Mouse (Mus musculus) adipocyte (in vitro differentiated cells): ENCODE data around the gene Aars2.

ENCODE experiments used
- DNase-seq: peaks from one replicate; pipeline ENCODE4 v3.0.0-alpha.2; 2016; ENCODE audit warnings: low spot score

Gene Aars2

DNA sequence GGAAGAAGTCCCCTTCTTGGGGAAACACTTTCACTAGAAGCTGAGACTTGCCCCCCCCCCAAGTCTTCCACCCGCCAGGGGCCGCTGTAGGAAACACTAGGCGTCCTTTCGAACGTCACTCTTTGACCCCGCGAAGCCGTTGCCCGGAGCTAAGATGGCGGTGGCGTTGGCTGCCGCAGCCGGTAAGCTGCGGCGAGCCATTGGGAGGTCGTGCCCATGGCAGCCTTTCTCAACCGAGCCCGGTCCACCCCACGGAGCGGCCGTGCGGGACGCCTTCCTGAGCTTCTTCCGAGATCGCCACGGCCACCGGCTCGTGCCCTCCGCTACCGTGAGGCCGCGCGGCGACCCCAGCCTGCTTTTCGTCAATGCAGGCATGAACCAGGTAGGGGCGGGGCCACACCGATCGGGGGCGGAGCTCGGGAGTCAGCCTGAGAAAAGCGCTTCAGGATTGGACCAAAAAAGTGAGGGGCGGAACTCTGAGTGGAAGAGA, at the start of gene Aars2:
Aars2 (plus strand) TSS at position 142 of the 490 bp plus-strand sequence.
- peak; percentile 94 for DNase-seq

DNA sequence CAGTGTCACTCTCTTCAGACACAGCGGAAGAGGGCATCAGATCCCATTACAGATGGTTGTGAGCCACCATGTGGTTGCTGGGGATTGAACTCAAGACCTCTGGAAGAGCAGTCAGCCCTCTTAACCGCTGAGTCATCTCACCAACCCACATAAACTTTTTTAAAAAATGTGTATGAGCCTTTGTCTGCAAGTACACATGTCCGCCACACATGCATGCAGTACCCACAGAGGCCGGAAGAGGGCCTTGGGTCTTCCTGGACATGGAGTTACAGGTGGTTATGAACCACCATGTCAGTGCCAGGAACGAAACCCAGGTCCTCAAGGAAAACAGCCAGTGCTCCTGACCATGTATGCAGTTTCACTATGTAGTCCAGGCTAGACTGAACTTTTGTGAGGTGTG, 49.2 kb upstream of the Aars2 start:
- DNase-seq, result no peak

DNA sequence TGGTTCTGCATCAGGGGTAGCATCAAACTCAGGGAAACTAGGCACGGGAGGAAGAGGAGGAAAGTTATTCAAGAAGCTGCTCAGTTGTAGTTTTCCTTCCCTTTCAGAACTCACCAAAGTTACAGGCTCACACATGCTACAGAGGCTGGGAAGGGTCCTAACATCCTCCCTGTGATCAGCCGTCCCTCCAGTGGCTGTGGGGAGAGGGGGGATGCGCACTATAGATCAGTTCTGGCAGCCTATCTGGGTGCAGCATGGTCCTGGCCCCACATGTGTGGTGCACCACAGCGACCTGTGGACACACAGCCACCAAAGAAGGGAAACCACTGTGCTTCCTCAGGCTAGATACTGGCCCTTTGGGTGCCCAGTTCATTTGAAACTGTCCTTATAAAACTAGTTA, 48.1 kb upstream of the Aars2 start:
- no peak for DNase-seq

DNA sequence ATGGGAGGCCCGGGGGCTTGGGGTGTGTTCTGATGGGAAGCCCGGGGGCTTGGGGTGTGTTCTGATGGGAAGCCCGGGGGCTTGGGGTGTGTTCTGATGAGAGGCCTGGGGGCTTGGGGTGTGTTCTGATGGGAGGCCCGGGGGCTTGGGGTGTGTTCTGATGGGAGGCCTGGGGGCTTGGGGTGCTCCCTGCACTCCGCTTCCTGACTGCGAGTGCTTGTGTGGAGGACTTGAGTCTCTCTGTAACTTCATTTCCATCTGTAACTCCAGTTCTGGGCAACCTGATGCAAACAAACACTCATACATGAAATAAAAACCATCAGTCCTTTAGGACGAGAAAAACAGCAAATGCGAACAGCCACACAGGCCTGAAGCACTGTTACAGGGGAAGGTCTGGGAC, 47.6 kb upstream of the Aars2 start:
- DNase-seq, result no peak

DNA sequence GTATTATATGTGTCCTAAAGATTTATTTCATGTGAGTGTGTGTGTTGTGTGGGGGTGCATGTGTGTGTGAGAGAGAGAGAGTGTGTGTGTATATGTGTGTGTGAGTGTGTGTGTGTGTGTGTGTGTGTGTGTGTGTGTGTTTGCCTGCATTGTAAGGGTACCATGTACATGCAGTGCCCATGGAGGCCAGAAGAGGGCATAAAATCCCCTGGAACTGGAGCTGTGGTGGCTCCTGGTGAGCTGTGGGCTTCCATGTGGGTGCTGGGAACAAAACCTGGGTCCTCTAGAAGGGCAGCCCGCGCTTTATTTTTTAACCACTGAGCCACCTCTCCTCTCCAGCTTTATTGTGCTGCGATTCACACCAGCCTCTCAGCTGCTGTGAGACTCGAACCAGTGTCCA, 44.1 kb upstream of the Aars2 start:
- DNase-seq, result no peak

DNA sequence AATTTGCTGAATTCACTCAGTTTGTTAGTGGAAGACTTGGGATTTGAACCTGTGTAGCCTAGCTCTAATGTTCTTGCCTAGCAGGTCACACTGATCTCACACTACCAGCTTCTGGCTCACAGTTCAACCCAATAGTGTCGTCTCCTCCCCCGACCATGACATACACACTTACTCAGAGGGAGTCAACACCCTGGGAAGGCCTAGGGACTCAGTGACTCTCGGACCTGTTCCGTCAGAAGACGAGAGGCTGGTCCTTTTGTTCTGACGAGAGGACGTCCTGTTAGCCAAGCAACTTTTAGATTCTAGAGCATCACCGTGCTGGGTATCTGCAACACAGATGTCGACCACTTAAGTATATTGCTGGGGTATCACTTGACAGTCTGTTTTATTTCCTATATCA, 42.4 kb upstream of the Aars2 start:
- no peak for DNase-seq

DNA sequence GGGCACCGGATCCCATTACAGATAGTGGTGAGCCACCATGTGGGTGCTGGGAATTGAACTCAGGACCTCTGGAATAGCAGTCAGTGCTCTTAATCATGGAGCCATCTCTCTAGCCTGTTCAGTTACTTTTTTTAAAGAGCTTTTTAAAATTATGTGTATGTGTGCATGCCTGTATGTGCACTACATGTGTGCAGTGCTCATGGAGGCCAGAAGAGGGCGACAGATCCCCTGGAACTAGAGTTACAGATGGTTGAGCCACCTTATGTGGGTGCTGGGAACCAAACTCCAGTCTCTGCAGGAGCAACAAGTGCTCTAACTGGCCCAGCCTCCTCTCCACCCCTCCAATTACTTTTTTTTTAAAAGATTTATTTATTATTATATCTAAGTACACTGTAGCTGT, 39.9 kb upstream of the Aars2 start:
- no peak for DNase-seq

DNA sequence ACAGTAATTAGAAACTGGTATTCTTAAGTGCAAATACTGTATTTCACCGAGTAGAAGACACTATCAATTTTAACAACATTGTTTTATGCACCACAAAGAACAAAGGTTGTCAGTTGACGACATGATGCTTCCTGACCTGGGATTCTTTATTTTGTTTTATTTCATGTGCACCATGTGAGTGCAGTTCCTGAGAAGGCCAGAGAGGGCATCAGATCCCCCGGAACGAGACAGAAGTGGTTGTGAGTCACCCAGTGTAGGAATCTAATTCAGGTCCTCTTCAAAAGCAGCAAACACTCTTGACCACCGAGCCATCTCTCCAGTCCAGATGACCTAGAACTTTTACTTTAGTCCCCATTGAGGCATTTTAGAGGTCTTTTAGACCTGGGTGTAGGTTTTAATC, 38.3 kb upstream of the Aars2 start:
- no peak for DNase-seq

DNA sequence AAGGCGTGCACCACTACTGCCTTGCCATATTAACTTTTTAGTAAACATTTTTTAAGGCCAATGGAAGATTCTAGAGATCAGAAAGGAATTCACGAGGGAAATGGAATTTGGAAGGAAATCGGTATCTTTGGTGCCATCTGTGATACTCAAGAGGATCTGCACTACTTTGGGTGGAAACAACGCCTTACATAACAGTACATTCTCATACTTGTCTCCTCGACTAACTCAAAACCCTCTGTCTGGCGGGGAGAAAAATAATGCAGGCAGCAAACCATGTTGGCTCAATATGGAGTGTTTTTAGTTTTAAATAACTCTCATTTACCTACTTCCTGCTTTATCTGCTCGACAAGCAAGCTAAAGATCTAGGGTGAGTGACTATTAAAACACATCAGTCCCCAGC, 35.9 kb upstream of the Aars2 start:
- DNase-seq, result no peak

DNA sequence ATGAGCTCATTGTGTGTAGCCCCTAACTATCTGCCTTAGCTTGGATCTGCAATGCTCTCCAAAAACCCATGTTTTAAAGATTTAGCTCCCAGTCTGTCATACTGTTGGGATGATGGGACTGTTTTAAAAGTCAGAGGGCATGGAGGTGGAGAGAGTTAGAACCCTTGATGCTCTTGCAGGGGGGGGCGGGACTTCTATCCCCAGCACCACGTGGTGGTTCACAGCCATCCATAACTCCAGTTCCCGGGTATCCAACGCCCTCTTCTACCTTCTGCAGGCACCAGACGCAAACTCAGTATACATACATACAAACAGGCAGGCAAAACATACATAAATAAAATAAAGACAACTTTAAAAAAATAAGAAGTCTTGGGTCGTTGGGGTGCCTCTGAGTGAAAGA, 33.0 kb upstream of the Aars2 start:
- DNase-seq, result no peak

DNA sequence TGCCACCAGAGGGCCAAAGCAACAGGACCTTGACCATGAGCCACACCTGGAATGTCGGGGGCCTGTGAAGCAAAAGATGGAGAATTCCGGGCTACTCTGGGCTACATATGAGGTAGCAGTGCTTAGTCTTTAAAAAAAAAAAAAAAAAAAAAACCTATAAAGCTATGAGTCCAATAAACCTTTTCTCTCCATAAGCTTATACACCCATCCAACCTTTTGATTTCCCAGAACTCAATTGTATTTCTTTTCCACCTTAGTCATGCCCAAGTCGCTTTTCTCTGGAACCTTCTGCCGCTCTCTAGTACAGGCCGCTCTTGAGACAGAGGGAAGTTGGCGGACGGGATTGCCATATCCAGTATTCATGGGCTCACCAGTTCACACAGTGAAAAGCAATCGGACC, 32.5 kb upstream of the Aars2 start:
- no peak for DNase-seq

DNA sequence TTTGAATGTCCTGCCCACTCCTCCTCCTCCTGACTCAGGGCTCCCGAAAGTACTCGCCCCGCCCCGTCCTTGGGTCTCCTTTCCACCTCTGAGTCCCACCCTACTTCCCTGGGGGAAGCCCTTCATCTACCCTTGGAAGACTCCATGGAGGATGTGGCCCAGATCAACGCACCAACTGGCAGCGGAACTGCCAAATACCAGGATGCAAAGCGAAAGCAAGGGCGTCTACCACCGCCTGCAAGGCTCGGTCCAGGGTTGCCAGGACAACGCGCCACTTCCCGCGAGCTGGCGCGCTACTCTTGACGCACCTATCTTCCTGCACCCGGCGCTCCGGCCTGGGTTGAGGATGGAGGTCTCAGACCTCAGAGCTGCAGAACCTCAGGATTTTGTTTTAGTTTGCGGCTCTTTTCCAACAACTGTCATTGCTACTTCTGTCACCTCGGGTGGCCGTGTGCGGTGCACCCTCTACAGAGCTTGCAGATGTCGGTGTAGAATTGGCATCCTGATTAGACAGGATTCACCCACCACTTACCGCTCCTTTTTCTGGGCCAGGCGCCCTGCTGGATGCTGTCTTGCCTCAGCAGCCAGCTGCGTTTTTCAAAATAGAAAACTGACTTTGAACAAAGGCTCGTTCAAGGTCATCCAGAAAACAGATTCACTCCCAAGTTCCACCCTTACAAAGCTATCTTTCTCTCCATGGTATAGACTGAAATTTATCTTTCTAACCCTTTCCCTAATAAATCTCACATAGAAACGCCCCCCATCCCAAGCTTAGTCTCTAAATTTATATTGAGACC, 31.8 kb upstream of the Aars2 start, which contains the start of gene Spats1:
Spats1 (minus strand) TSS at position 747 of the 797 bp plus-strand sequence.
- DNase-seq, result no peak

DNA sequence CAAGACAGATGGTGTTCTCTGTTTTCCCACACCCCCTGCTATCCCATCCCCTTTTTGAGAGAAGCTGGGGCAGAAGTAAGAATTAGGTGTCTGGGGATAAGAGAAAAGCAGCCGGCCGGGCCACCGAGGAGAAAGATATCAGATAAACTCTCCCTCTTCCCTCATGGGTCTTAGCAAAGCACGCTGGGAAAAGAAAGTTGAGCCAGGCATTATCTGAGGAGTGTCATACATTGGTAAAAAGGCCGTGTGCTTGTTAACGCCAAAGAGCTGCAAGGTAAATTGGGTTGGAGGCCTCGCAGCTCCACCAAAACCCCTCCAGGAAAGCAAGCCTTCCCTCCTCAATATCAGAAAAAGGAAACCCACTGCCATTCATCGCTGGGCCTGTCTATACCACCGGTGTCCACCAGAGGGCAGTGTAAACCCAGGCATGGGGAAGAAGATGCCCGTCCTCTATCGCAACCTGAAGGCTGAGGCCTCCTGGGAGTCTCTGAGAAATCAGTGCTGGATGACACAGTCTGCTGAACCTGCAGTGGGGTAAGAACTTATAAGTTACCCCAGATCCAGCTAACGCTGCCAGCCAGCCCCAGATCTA, 28.3 kb upstream of the Aars2 start:
- peak; percentile 81 for DNase-seq

DNA sequence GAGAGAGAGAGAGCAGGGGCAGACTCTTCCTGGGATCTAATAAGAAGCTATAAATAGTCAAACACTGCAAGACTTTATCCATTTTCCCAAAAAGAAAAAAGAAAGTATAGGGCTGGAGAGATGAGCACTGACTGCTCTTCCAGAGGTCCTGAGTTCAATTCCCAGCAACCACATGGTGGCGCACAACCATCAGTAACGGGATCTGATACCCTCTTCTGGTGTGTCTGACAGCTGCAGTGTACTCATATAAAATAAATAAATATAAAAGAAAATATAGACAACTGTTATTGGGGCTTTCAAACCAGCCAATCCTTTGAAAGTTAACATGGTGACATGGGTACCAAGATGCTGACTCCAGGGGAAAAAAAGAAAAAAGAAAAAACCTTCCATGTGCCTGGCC, 26.2 kb upstream of the Aars2 start:
- no peak for DNase-seq

DNA sequence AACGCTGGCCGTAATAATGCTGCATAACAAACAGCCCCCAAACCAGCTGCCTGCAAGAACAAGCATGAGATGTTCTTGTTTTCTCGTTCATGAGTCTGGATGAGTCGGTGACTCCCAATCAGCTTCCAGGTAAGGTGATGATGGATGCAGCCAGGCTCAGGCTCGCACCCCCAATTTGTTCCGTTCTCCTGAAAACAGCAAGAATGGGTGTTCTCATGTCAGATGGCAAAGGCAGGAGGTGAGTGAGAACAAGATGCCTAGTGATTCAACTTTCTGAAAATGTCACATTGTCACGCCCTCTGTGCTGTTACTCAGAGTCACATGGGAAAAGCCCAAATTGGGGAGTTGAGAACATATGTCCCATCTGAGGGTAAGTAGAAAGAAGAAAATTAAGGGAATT, 21.1 kb upstream of the Aars2 start:
- DNase-seq, result no peak

DNA sequence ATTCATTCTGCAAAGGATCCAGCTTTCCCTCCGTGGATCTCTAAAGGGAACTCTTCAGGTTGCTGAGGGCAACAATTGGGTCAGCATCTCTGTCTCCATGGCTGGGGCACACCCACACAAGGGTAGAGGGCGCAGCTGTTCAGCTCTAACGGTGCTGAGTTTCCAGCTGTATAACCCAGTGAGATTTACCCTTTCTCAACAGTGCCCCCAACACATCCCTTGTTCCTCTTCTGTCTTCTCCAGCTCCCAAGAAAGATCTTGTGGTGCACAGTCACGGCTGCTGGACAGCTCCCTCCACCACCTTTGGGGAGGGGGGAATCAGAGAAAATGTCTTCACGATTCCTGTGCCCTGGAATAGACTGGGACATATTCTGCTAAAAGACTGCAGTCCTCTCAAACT, 19.4 kb upstream of the Aars2 start:
- no peak for DNase-seq

DNA sequence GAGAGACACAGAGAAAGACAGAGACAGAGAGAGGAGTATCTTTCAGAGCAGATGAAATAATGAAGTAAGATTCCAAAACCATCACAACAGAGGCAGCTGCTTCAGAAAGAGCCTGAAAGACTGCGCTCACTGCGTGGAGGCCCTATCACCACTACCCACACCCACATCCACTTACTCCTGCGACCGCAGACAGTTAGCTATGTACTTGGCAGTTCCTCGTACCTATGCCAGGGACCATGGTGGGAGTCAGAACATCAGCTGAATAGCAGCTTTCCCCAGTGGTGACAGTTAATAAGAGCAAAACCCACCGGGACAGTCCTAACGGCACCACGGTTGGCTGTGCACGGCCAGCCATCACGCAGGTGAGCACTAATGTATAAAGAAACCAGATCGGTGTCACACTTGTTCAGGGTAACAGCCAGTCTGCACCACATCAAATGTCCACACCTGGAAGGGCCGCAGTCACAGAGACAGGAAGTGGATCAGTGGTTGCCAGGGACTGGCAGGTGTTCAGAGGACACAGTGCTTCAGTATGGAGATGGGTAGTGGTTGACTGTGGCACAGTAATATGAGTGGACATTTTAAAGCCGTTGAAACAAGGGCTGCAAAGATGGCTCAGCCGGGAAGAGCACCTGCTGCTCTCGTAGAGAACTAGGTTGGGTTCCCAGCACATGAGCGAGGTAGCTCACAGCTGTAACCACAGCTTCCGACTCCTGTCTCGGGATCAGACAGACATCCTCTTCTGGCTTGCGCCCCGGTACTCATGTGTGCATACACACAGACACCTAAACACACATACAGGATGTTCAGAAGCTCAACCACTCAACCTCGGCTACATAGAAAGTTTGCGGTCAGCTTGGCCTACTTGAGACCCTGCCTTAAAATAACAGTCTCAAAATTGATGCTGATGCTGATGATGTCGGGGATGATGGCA, 18.1 kb upstream of the Aars2 start:
- DNase-seq, result no peak

DNA sequence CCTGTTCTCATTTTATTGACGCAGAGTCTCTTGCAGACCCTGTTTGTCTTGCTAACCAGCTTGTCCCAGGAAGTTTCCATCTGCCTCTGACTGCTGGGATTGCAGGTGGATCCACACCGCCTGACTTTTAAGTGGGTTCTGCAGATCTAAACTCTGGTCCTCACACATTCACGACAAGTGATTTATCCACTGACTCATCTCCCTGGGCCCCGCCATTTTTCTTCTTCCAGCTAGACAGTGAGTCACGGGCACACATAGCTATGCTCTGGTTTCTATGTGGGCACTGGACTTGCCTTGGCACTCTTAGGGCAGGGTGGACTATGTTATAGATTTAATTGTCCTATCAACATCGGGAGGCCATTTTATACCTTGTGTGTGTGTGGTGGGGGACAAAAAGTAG, 16.9 kb upstream of the Aars2 start:
- no peak for DNase-seq

DNA sequence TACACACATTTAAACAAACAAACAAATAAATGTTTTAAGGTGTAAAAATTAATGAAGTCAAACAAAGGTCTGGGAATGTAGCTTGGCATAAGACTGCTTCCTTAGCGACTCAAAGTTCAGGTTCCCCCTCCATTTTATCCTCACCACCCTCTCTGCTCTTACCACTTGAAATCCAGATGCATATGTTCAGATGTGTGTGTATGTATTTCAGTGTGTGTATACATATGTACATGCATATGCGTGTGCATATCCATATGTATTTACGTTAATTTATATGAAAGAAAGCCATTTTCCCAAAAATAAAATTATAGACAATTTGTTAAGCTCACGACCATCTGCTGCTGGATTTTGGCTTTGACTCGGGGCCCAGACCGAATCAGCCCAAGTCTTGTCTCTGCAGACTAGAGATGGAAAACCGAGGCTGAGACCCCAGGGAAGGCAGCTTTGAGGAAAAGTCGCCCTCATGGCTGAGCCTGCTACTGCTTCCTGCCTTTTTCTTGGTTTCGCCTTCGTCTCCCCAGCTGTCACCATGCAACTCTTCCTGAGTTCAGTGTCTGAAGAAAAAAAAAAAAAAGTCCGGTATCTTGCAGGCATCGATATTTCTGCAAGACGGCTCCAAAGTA, 16.0 kb upstream of the Aars2 start:
- DNase-seq, result no peak

DNA sequence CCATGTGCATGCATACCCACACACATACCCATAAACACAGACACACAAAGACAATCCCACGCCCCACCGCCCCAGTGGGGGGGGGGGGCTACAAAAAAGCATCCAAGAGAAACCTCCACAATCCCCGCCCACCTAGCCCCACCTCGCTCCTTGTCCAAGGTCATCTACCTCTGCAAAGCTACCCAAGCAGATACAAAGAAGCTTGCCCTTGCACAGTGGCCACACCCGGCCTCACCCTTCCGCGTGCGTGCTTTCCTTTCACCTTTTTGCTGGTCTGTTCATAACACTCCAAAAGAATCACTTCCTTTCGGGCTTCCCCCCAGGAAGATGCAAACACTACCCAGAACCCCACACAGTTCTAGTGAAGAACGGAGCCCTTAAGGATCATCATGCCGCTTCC, 11.2 kb upstream of the Aars2 start:
- DNase-seq, result no peak

DNA sequence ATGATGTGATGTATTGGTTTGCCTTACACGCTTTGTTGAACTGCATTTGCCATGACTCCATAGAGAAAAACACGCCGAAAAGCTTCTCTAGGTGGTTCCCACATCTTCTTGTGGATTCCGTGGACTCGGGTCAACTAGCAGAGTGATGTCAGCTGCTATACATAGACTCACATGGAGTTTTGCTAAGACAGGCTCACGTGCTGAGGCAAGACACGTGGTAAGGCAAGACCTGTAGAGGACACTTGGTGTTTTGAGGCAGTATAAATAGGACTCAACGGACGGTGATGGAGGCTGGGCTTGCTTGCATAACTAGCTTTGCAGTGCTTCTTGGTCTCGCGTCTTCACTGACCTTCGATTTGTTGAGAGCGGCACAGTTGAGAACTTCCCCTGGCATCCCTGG, 8.2 kb upstream of the Aars2 start:
- no peak for DNase-seq

DNA sequence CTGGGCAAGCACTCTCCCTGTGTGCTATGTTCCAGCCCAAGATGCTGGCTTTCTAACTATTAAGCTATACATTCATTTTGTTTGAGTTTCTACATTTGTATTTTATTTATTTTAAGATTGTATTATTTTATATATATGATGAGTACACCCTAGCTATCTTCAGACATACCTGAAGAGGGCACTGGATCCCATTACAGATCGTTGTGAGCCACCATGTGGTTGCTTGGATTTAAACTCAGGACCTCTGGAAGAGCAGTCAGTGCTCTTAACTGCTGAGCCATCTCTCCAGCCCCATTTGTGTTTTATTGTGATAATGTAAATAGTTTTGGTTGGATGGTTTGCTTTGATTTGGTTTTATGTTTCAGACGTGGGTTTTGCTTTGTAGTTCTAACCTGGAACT, 7.1 kb upstream of the Aars2 start:
- no peak for DNase-seq
